Mouse (Mus musculus): ENCODE data around the gene Nkx2-2.

The Nkx2-2 gene

DNA sequence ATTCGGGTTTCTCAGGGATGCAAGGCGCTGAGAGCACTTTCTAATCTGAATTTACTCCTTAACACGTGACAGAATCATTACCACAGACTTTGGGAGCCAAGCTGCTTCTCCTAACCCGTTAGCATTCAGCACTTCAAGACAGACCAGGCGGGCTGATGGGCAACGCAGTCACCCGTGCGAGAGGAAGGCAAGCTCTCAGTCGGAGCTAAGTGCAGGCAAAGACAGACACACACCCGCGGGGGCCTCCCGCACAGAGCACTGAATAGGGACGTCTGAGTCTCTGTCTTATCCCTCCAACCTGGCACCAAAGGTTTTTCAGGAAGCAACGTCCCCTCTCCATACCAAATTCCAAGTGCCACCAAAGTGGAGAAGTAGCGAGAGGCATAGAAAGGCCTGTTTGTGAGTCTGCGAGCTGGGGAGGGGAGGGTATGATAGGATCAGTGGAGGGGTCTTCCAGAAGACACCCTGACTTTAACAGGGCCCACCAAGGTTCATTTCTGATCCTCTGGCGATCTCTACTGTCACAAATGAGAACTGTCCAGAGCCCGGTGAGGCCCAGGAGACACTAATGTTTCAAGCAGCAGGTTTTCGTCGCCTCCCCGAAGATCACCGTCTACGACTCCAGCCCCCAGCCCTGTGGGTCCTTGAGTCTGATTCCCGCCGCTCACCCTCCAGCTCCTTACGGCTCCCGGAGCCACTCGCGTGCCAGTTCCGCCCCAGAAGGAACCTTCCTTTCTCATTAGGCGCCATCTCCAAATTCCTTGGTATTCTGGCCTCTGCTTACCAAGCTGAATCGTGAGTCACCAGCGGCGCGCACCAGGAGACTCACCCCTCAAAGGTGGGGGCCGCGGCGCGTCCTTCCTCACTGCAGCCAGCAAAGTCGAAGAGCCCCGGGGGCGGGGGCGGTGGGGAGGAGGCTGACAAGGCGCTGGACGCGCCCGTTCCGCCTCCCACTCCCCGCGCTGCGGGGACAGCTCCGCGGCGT is at the start of gene Nkx2-2:
Gene Nkx2-2 (minus strand): TSS at position 973 of the 985 bp plus-strand sequence.
- DNase-seq, result no peak

DNA sequence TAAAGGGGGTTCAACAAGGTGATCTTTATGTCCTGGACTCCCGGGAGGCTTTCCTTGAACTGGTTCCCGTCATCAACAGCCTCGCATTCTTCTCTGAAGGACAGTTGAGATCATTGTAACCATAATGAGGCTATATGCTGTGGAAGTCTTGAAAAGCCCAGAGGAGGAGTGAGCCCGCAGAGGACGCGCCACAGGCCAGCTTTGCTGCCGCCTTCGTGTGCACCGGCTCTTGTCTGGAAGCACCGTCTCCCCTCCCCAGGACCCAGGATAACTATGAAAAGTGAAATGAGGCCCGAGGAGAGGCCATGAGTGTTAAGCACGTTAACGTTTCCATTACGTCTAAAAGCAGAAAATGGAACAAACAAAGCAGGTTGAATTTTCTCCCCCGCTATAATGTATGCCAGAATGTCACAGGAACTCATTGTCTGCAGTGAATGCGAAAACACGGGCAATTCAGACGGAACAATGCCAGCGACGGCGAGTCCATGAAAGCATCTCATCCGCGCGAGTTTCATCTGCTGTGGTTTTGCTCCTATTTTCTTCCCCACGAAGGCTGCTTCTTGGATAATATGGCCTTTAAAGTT is 41.8 kb upstream of the Nkx2-2 start:
- no peak for DNase-seq

DNA sequence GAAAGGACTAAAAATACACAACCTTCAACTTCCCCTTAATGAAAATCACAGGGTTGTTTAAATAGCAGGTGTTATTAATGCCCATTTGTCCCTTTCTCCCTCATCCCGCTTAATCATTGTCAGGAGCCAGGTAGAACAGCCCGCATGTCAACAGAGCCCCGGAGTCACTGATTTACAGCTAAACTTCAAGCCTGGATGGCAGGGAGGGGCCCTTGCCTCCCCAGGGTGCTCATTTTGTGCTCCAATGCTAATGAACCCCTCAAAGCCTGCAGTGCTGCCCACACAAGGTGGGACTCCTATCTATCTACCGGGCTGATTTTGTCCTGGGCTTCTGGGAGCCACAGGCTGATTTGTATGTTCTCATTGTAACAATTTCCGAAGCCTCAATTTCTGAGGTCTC is 37.1 kb upstream of the Nkx2-2 start:
- DNase-seq, result no peak

DNA sequence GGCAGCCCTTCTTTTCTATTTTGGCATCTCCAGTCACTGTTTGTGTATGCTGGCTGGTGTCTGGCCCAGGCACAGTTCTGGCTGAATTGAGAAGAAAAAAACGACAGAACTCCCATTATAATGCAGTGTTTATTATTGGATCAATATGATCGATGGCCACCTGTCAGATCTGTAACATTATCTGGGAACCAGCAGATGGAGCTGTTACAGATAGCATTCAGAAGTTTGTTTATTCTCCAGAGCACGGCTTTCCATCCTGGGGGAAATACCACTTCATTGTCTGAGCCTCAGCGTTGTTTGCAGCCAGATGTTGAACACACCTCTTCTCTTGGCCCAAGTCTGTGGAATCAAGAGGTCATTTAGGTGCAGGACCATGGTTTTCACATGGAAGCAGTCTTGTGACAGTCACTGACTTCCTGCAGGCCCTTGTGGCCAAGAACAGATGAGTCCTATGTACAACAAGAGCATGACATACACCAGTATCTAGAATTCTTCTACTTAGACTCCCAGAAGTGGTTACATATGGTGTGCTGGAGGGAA is 11.1 kb upstream of the Nkx2-2 start:
- no peak for DNase-seq

GRCm38 (mm10) chr2:147194711-147195615 is 920 bp upstream of the Nkx2-2 start:
- DNase-seq, result no peak

- no peak for DNase-seq
Measured at GRCm38 (mm10) chr2:147192731-147193130, 1.3 kb downstream of the Nkx2-2 start.

GRCm38 (mm10) chr2:147190316-147191021 is 3.6 kb downstream of the Nkx2-2 start:
- DNase-seq, result no peak

GRCm38 (mm10) chr2:147189546-147190315 is 4.3 kb downstream of the Nkx2-2 start:
- no peak for DNase-seq

GRCm38 (mm10) chr2:147188871-147189545 is 5.0 kb downstream of the Nkx2-2 start:
- DNase-seq, result no peak

- DNase-seq, result no peak
Measured at GRCm38 (mm10) chr2:147188074-147188700, 5.9 kb downstream of the Nkx2-2 start.

DNA sequence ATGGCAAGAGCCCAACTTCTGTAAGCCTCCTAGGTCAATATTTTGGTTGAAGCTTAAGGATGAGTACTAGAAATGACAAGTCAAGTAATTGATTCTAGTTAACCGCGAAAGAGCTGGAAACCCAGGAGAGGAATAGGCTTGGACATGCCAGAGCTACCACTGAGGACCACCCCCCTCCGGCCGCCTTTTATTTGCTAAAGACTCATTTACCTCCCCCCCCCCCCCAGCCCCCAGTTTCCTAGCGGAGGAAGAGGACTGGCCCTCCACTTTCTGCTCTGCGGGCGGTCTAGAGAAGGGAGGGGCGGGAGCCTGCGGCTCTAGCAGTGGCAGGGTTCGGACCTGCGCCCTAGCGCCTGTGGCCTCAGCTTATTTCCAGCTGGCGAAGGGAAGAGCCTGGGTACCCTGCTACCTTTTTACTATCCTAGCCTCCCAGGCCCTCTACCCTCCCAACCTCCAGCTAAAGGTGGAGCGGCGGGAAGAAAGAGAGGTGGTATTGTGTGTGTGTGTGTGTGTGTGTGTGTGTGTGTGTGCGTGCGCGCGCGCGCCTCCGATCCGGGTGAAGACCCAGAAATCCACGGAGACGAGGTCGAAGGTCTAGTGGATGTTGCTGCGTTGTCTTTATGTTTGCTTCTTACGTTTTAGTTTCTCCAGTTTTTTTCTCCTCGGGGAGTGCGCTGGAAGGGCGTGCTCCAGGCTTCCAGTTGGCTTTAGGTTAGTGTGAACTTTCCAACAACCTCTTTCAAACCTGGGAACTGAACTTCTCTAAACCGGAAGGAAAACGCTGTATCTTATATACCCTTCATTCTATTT is 6.8 kb downstream of the Nkx2-2 start:
- no peak for DNase-seq

DNA sequence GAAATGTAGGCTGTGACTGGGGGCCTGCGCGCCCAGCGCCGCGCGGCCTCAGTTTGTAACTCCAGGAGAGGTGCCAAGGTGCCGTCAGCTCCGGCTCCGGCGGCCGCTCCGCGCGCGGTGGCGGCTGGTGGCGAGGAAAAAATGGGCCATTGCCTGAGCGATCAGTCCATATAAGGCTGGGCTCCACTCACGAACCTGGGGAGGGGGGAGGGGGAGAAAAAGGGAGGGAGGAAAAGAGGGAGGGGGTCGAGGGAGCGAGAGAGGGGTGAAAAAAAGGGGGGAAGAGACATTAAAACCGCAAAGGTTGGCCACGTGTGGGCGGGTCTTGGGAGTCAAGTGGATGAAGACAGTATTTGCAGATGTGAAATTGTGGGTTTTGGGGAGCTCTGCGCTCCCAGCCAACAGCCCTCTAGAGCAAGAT is 7.8 kb downstream of the Nkx2-2 start:
- DNase-seq, result no peak

GRCm38 (mm10) chr2:147185561-147185960 is 8.5 kb downstream of the Nkx2-2 start:
- no peak for DNase-seq

DNA sequence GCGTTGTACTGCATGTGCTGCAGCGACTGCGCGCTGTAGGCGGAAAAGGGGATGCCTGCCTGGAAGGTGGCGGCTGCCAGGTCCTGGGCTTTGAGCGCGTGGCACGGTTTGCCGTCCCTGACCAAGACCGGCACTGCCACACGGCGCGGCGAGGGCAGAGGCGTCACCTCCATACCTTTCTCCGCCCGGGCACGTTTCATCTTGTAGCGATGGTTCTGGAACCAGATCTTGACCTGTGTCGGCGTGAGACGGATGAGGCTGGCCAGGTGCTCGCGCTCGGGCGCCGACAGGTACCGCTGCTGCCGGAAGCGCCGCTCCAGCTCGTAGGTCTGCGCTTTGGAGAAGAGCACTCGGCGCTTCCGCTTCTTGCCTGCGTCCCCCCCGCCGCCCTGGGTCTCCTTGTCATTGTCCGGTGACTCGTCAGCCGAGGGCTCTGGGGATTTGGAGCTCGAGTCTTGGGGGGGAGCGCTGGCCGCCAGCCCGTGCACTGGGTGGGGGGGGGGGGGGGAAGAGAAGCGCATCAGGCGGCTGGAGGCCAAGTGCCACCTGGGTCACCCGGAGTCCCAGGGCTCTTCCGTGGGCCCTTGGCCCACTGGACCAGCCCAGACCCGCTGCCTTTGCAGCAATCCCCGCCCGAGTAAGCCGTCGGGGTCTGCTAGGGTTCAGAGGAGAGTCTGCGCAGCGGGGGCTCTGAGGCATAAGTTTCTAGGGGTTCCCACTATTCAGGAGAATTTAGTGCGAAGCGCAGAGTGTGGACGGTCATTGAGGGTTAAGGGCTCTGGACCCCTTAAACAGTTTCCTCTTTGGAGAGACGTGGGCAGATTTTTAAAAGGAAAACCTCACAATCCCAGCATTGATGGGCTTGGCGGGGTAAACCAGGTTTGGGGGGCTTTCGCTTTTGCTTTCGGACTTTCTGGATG is 9.7 kb downstream of the Nkx2-2 start:
- DNase-seq, result no peak

DNA sequence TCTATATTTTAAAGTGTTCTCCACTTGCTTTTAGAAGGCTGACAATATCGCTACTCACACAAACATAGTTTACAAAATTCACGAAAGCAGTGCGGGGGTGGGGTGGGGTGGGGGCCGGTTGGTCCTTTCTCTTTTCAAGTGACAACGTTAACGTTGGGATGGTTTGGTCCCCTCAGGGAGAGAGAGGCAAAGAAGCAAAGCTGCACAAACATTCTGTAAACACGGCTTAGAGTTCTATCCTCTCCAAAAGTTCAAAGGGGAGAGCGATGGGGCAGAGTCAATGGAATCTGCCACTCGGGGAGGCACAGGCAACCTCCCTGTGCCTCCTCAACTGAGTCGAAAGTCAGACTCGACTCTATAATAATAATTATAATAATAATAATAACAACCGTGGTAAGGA is 10.5 kb downstream of the Nkx2-2 start:
- no peak for DNase-seq

DNA sequence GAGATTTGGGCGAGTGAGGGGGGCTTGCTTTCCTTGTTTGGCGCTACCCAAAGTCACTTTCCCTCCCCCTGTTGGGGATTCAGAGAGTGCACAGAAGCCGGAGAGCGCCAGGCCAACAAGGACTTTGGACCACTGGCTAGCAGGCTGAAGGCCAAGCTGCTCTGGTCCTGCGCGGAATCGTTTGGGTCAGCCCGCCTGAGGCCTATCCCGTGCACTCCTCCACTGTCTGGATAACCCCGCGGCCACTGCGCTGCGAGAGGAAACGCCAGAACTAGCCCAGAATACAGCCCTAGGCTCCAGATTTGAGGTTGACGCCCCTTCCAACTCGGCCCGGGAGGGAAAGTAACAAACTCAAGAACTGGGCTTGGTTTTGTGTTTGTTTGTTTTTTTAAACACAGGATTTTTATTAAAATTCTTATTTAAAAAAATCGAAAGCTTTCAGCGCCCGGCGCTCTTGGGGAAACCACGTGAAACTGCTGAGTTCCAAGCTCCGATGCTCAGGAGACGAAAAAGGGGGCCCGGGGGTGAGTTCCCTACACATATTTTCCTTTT is 11.3 kb downstream of the Nkx2-2 start:
- no peak for DNase-seq

- no peak for DNase-seq
Measured at GRCm38 (mm10) chr2:147181926-147182708, 11.9 kb downstream of the Nkx2-2 start.
